Mouse (Mus musculus) heart, embryonic 15.5 days (tissue): ENCODE data around the gene Olfr706. TPM values are rescaled to one million over a fixed set of nuclear protein-coding genes. Genes with fewer than 3 reads are reported as not detected.
"Not testable (repeated sequence)": the region's sequence is repeated elsewhere in the genome, so short reads cannot be mapped to it uniquely, and the experiment has no call there.

Experiments
- ATAC-seq: fragments of 200-750 bp; cut with Nextera tagmentation; replicated peaks from 2 replicates; pipeline ENCODE4 v1.8.0; 2017; ENCODE audit warnings: low read depth, moderate TSS enrichment; ENCODE audit not compliant: insufficient number of reproducible peaks, insufficient read depth, low FRiP score
- H3K27ac ChIP-seq: fragments of 300-500 bp; sonication (generic); 2 replicates; pipeline ENCODE4 v1.5.1; 2015; ENCODE audit warnings: mild to moderate bottlenecking, inconsistent platforms
- H3K27me3 ChIP-seq: fragments of 300-500 bp; sonication (generic); 2 replicates; pipeline ENCODE4 v1.6.1; 2015; ENCODE audit warnings: inconsistent platforms
- H3K36me3 ChIP-seq: fragments of 300-500 bp; sonication (generic); 2 replicates; pipeline ENCODE4 v1.6.1; 2015; ENCODE audit warnings: mild to moderate bottlenecking, inconsistent platforms
- H3K4me1 ChIP-seq: fragments of 300-500 bp; sonication (generic); replicated peaks from 2 replicates; pipeline ENCODE4 v1.6.1; 2015; ENCODE audit warnings: inconsistent platforms
- H3K4me2 ChIP-seq: fragments of 300-500 bp; sonication (generic); 2 replicates; pipeline ENCODE4 v1.6.1; 2015; ENCODE audit warnings: inconsistent platforms, mild to moderate bottlenecking, moderate library complexity
- H3K4me3 ChIP-seq: fragments of 300-500 bp; sonication (generic); 2 replicates; pipeline ENCODE4 v1.5.1; 2015; ENCODE audit warnings: mild to moderate bottlenecking, inconsistent platforms
- H3K9ac ChIP-seq: fragments of 300-500 bp; sonication (generic); 2 replicates; pipeline ENCODE4 v1.6.1; 2015; ENCODE audit warnings: mild to moderate bottlenecking, inconsistent platforms
- H3K9me3 ChIP-seq: fragments of 300-500 bp; sonication (generic); replicated peaks from 2 replicates; pipeline ENCODE4 v1.6.1; 2016; ENCODE audit warnings: inconsistent platforms
- WGBS: fragments of 180-500 bp; shearing (Covaris S2); methylation state at CpG from one replicate; pipeline ENCODE4 v1.1.7; 2015; ENCODE audit warnings: mixed read lengths; 5-methylcytosine and 5-hydroxymethylcytosine counted together
- polyA plus RNA-seq: library from polyadenylated mRNA; unstranded; fragments of >200 nt; fragmentation: Nextera tagmentation; extraction: Ambion mirVana; gene quantifications from 2 replicates; pipeline ENCODE4 v1.2.1, GENCODE M21; 2015

Gene Olfr706
- not detected in 2 replicates for polyA plus RNA-seq

DNA sequence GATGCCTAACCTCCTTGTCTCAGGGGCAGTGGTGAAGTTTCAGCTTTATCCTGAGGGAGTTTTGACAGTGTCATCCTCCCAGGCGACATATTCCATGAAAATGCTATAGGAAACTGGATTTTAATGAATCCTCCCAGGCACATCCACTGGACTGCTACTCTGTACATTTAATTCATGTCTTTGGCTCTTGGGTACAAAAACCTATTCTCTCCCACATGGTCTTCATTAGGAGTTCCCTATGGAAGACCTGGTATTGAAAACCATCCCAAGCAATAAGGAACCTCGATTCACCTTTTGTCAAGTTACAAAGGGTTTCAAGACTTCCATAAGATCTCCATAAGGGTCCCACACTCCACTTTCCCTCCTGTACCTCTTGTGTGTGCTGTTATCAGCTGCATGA is at the start of gene Olfr706:
Gene Olfr706, minus strand, starts transcription at position 101 of the 400 bp plus-strand sequence.
- Histone ChIP-seq H3K27ac (no peak within 1 kb of the TSS), H3K4me1 (no peaks in the 10 kb centered on the region), H3K9me3 (no peaks in the 10 kb centered on the region), H3K4me2 (no peak within 1 kb of the TSS), H3K9ac (no peak within 1 kb of the TSS), H3K4me3 (no peak within 1 kb of the TSS), H3K36me3 (no peaks in the 10 kb centered on the region), H3K27me3 (no peaks in the 10 kb centered on the region)
- ATAC-seq: no peak
- WGBS: 69% methylated on average over 2 of the region's 2 CpGs

- Histone ChIP-seq H3K9ac (no peak within 1 kb of the TSS), H3K27ac (no peak within 1 kb of the TSS), H3K4me1 (no peaks in the 10 kb centered on the region), H3K9me3 (no peaks in the 10 kb centered on the region), H3K36me3 (no peaks in the 10 kb centered on the region), H3K4me3 (no peak within 1 kb of the TSS), H3K27me3 (no peaks in the 10 kb centered on the region), H3K4me2 (no peak within 1 kb of the TSS)
- no peak for ATAC-seq
Observed at GRCm38 (mm10) chr7:106932119-106932518, 44.2 kb upstream of the Olfr706 start, which contains the start of gene Olfr709-ps1. Olfr709-ps1 (minus strand) TSS chr7:106932219.

DNA sequence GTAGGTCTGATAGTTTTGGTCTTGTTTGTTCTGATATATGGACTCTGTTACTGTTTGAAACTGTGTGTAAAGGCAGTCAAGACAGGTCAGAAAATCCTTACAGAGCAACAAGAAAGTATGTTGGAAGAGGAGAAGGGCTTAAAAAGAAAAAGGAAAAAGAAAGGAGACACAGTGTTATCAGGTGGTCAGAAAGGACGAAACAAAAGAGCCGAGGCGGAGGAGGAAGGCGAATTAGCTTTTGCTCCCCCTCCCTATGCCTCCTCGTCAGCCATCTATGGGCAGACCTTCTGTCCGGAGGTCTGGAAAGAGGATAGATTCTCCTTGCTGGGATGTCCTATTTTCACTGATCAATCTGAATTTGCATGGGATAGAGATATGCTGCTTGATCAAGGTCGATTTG is 33.0 kb upstream of the Olfr706 start:
- not testable (repeated sequence) for H3K36me3 ChIP-seq, H3K4me3 ChIP-seq, H3K27ac ChIP-seq, H3K27me3 ChIP-seq, H3K4me2 ChIP-seq, ATAC-seq, H3K4me1 ChIP-seq, H3K9ac ChIP-seq, H3K9me3 ChIP-seq
- 82% methylated on average over 7 of the region's 7 CpGs for WGBS

DNA sequence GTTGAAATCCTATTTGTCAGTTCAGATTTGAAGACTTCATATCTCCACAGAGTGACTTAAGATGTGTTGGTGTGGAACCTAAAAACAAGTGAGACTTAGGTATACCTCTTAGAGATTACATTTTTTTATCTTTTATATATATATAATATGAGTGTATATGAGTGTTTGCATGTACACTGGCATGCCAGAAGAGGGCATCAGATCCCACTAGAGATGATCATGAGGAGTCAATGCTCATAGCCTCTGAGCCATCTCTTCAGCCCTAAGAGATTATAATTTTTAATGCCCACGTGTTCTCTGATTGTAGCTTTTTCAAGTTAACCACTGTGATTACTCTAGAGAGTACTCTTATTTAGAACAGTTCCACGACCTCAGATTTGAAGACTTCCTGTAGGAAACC is 19.7 kb upstream of the Olfr706 start, which contains the start of gene Olfr1532-ps1:
Gene Olfr1532-ps1, plus strand, starts transcription at position 326 of the 400 bp plus-strand sequence.
- H3K4me3 ChIP-seq: no peak within 1 kb of the TSS
- no peaks in the 10 kb centered on the region for H3K36me3 ChIP-seq
- no peaks in the 10 kb centered on the region for H3K27me3 ChIP-seq
- no peak within 1 kb of the TSS for H3K27ac ChIP-seq
- H3K9me3 ChIP-seq: no peaks in the 10 kb centered on the region
- no peak within 1 kb of the TSS for H3K4me2 ChIP-seq
- ATAC-seq: no peak
- H3K4me1 ChIP-seq: no peaks in the 10 kb centered on the region
- WGBS: 44% methylated on average over 2 of the region's 2 CpGs
- H3K9ac ChIP-seq: no peak within 1 kb of the TSS

DNA sequence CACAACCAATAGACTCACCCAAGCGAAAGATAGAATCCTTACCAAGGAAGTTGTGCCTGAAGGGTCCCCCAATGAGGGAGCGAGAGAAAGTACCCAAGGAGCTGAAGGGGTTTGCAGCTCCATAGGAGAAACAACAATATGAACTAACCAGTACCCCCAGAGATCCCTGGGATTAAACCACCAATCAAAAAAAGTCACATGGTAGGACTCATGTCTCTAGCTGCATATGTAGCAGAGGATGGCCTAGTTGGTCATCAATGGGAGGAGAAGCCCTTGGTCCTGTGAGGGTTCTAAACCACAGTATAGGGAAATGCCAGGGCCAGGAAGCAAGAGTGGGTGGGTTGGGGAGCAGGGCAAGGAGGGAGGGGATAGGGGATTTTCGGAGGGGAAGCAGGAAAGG is 13.2 kb upstream of the Olfr706 start, which contains the start of gene Olfr707:
Gene Olfr707, minus strand, starts transcription at position 101 of the 400 bp plus-strand sequence.
- ATAC-seq, H3K27ac ChIP-seq: not testable (repeated sequence)

DNA sequence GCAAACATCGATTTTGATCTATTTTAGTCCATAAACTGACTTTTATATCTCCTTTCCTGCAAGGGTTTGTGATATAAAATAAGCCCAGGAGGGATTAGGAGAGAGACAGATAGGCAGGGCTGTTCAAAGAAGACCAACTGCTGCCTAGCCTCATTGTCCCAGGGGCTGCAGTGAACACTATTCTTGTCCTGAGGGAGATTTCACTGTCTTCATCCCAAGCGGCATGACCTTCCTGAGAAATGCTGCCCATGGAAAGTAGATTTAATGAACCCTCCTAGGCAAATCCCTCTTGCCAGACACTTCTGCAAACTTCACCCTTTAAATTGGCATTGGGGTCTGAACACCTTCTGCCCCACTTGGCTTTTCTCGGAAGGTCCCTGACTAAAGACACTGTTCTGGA is 11.2 kb downstream of the Olfr706 start, which contains the start of gene Olfr705:
Gene Olfr705, minus strand, starts transcription at position 101 of the 400 bp plus-strand sequence.
- Histone ChIP-seq H3K9ac (no peak within 1 kb of the TSS), H3K27ac (no peak within 1 kb of the TSS), H3K27me3 (no peaks in the 10 kb centered on the region), H3K4me2 (no peak within 1 kb of the TSS), H3K36me3 (no peaks in the 10 kb centered on the region), H3K4me3 (no peak within 1 kb of the TSS), H3K4me1 (no peaks in the 10 kb centered on the region), H3K9me3 (no peaks in the 10 kb centered on the region)
- ATAC-seq: no peak
- WGBS: 74% methylated on average over 3 of the region's 3 CpGs

More for the DNA sequence above, 13.2 kb upstream of the Olfr706 start, which contains the start of gene Olfr707:
- not testable (repeated sequence) for H3K9me3 ChIP-seq, H3K4me3 ChIP-seq, H3K4me2 ChIP-seq, H3K4me1 ChIP-seq, H3K27me3 ChIP-seq, H3K9ac ChIP-seq, H3K36me3 ChIP-seq
- 70% methylated on average over 3 of the region's 3 CpGs for WGBS

DNA sequence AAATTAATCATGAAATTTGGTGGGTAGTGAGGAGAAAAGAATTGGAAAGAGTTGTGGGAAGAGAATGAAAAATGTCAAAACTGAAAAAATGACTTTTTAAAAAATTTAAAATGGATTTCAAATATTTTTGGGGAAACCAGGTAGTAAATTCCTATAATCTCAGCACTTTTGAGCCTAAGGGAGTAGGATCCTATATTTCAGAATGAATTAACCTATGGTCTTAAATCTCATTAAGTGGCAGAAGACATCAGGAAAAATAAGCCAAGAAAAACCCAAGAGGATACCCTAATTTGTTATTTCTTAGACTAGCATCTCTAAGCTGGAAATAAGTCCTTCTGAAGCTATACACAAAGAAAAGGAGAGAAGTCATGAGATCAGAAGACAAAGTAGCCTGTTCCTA is 25.1 kb downstream of the Olfr706 start, which contains the start of gene Olfr704:
Gene Olfr704, plus strand, starts transcription at position 301 of the 400 bp plus-strand sequence.
- H3K9ac ChIP-seq: no peak within 1 kb of the TSS
- H3K27ac ChIP-seq: no peak within 1 kb of the TSS
- H3K27me3 ChIP-seq: no peaks in the 10 kb centered on the region
- H3K4me2 ChIP-seq: no peak within 1 kb of the TSS
- no peaks in the 10 kb centered on the region for H3K36me3 ChIP-seq
- H3K4me1 ChIP-seq: no peaks in the 10 kb centered on the region
- no peak for ATAC-seq
- no peak within 1 kb of the TSS for H3K4me3 ChIP-seq
- no peaks in the 10 kb centered on the region for H3K9me3 ChIP-seq

DNA sequence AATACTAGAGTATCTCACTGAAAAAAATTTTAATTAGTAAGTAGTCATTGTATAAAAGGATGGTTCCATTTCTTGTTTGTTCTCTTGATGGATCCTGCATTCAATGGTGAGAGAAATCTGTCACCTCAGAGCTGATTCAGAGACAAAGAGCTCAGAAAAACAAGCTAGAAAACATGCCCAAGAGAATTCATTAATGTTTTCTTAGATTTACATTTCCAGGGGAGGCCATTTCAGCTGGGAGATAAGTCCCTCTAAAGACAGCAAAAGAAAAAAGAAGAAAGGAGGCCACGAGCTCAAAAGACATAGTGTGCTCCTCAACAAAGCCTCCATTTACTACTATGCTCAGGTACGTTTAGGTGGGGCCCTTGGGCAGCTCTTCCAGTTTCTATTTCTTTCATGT is 44.9 kb downstream of the Olfr706 start, which contains the start of gene Olfr703:
Gene Olfr703, plus strand, starts transcription at position 301 of the 400 bp plus-strand sequence.
- Histone ChIP-seq H3K9ac (no peak within 1 kb of the TSS), H3K4me3 (no peak within 1 kb of the TSS), H3K9me3 (0 out of 2 replicates have a peak, but pooled peaks cover 3% of the 10 kb centered on the region), H3K36me3 (no peaks in the 10 kb centered on the region), H3K4me2 (no peak within 1 kb of the TSS), H3K27ac (no peak within 1 kb of the TSS), H3K27me3 (no peaks in the 10 kb centered on the region), H3K4me1 (no peaks in the 10 kb centered on the region)
- ATAC-seq: no peak
- WGBS: 44% methylated on average over 2 of the region's 2 CpGs

DNA sequence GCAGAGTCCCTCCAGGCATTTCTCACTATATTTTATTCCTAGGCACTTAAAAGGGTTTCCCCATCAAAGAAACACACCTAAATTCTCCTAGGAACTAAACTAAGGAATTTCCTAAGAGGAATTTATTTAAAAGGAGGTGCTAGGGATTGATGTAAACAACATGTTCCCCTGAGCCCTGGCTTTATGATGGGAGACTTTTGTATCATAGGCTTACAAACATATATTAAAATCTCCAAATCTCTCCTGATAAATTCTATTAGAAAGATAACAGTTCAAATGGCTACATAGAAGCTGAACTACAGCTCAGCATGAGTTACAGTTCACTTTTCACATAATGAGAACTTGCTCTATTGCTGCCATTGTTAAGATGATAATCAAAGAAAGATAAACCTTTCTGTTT is 54.2 kb downstream of the Olfr706 start, which contains the start of gene Olfr702:
Gene Olfr702, minus strand, starts transcription at position 101 of the 400 bp plus-strand sequence.
- no peak for ATAC-seq

More for the DNA sequence above, 54.2 kb downstream of the Olfr706 start, which contains the start of gene Olfr702:
- Histone ChIP-seq H3K36me3 (no peaks in the 10 kb centered on the region), H3K27ac (no peak within 1 kb of the TSS), H3K27me3 (no peaks in the 10 kb centered on the region), H3K4me1 (no peaks in the 10 kb centered on the region), H3K9ac (no peak within 1 kb of the TSS), H3K9me3 (no peaks in the 10 kb centered on the region), H3K4me2 (no peak within 1 kb of the TSS), H3K4me3 (no peak within 1 kb of the TSS)

Other genes with a start within 250 kb of the Olfr706 start
- not detected in 2 replicates for gene Olfr693, start 207.6 kb downstream of the Olfr706 start, polyA plus RNA-seq
- gene Olfr694, start 196.3 kb downstream of the Olfr706 start, polyA plus RNA-seq: not detected in 2 replicates
- gene Olfr695, start 171.8 kb downstream of the Olfr706 start, polyA plus RNA-seq: not detected in 2 replicates
- gene Olfr697, start 145.7 kb downstream of the Olfr706 start, polyA plus RNA-seq: not detected in 2 replicates
- gene Olfr698, start 132.8 kb downstream of the Olfr706 start, polyA plus RNA-seq: not detected in 2 replicates
- gene Olfr699, start 95.0 kb downstream of the Olfr706 start, polyA plus RNA-seq: not detected in 2 replicates
- gene Olfr700, start 79.3 kb downstream of the Olfr706 start, polyA plus RNA-seq: not detected in 2 replicates
- not detected in 2 replicates for gene Olfr701, start 74.0 kb downstream of the Olfr706 start, polyA plus RNA-seq
- gene Olfr702, start 54.3 kb downstream of the Olfr706 start, polyA plus RNA-seq: not detected in 2 replicates
- not detected in 2 replicates for gene Olfr703, start 44.8 kb downstream of the Olfr706 start, polyA plus RNA-seq
- not detected in 2 replicates for gene Olfr704, start 25.0 kb downstream of the Olfr706 start, polyA plus RNA-seq
- gene Olfr705, start 11.3 kb downstream of the Olfr706 start, polyA plus RNA-seq: not detected in 2 replicates
- not detected in 2 replicates for gene Olfr707, start 13.1 kb upstream of the Olfr706 start, polyA plus RNA-seq
- not detected in 2 replicates for gene Olfr1532-ps1, start 19.8 kb upstream of the Olfr706 start, polyA plus RNA-seq
- gene Olfr709-ps1, start 44.1 kb upstream of the Olfr706 start, polyA plus RNA-seq: not detected in 2 replicates
- not detected in 2 replicates for gene Olfr710, start 60.1 kb upstream of the Olfr706 start, polyA plus RNA-seq
- not detected in 2 replicates for gene Olfr6, start 75.8 kb upstream of the Olfr706 start, polyA plus RNA-seq
- gene Olfr711, start 87.3 kb upstream of the Olfr706 start, polyA plus RNA-seq: not detected in 2 replicates
- gene Olfr2, start 117.9 kb upstream of the Olfr706 start, polyA plus RNA-seq: not detected in 2 replicates
- gene Olfr713, start 143.0 kb upstream of the Olfr706 start, polyA plus RNA-seq: not detected in 2 replicates
- gene Olfr714, start 182.8 kb upstream of the Olfr706 start, polyA plus RNA-seq: not detected in 2 replicates
- gene Olfr17, start 205.1 kb upstream of the Olfr706 start, polyA plus RNA-seq: not detected in 2 replicates
- not detected in 2 replicates for gene Olfr715b, start 222.2 kb upstream of the Olfr706 start, polyA plus RNA-seq
- gene Olfr715, start 242.9 kb upstream of the Olfr706 start, polyA plus RNA-seq: not detected in 2 replicates